Mouse (Mus musculus): ENCODE measurements around the gene Slc38a10.

The Slc38a10 gene

GRCm38 (mm10) chr11:120151113-120151494 lies at the start of gene Slc38a10:
Slc38a10 (minus strand) TSS chr11:120151346.
- DNase-seq = peak; percentile 100

GRCm38 (mm10) chr11:120200621-120201020 lies 49.5 kb upstream of the Slc38a10 start:
- DNase-seq = no peak

- DNase-seq = no peak
Measured at GRCm38 (mm10) chr11:120199766-120200165, 48.6 kb upstream of the Slc38a10 start.

- no peak for DNase-seq
Measured at GRCm38 (mm10) chr11:120198831-120199230, 47.7 kb upstream of the Slc38a10 start.

- peak in 1 of 2 experiments; percentile 55 for DNase-seq
Measured at GRCm38 (mm10) chr11:120190526-120191412, 39.6 kb upstream of the Slc38a10 start.

- DNase-seq = peak; percentile 99 to 100
Measured at GRCm38 (mm10) chr11:120189459-120190312, 38.5 kb upstream of the Slc38a10 start.

- DNase-seq = peak; percentile 65 to 71
Measured at GRCm38 (mm10) chr11:120188481-120189441, 37.6 kb upstream of the Slc38a10 start.

- peak; percentile 48 to 61 for DNase-seq
Measured at GRCm38 (mm10) chr11:120188102-120188480, 36.9 kb upstream of the Slc38a10 start.

GRCm38 (mm10) chr11:120187236-120188101 lies 36.3 kb upstream of the Slc38a10 start:
- DNase-seq = peak; percentile 55 to 66

GRCm38 (mm10) chr11:120186821-120187235 lies 35.7 kb upstream of the Slc38a10 start:
- DNase-seq = peak; percentile 43 to 73

GRCm38 (mm10) chr11:120186145-120186740 lies 35.1 kb upstream of the Slc38a10 start:
- DNase-seq = no peak

GRCm38 (mm10) chr11:120185316-120186141 lies 34.4 kb upstream of the Slc38a10 start:
- peak; percentile 60 to 88 for DNase-seq

- DNase-seq = peak; percentile 87 to 96
Measured at GRCm38 (mm10) chr11:120184371-120185315, 33.5 kb upstream of the Slc38a10 start.

GRCm38 (mm10) chr11:120183708-120184107 lies 32.6 kb upstream of the Slc38a10 start:
- peak in 1 of 2 experiments; percentile 44 for DNase-seq

- DNase-seq = peak in 1 of 2 experiments; percentile 32
Measured at GRCm38 (mm10) chr11:120183180-120183579, 32.0 kb upstream of the Slc38a10 start.

GRCm38 (mm10) chr11:120182396-120183030 lies 31.4 kb upstream of the Slc38a10 start:
- peak; percentile 76 to 90 for DNase-seq

GRCm38 (mm10) chr11:120181379-120181778 lies 30.2 kb upstream of the Slc38a10 start:
- peak in 1 of 2 experiments; percentile 36 for DNase-seq

- DNase-seq = peak; percentile 44 to 58
Measured at GRCm38 (mm10) chr11:120179374-120179773, 28.2 kb upstream of the Slc38a10 start.

Data from kidney, postnatal 25 days (tissue).